Mouse (Mus musculus): Measurements from ENCODE around the gene Ap1s3.

Ap1s3 gene

DNA sequence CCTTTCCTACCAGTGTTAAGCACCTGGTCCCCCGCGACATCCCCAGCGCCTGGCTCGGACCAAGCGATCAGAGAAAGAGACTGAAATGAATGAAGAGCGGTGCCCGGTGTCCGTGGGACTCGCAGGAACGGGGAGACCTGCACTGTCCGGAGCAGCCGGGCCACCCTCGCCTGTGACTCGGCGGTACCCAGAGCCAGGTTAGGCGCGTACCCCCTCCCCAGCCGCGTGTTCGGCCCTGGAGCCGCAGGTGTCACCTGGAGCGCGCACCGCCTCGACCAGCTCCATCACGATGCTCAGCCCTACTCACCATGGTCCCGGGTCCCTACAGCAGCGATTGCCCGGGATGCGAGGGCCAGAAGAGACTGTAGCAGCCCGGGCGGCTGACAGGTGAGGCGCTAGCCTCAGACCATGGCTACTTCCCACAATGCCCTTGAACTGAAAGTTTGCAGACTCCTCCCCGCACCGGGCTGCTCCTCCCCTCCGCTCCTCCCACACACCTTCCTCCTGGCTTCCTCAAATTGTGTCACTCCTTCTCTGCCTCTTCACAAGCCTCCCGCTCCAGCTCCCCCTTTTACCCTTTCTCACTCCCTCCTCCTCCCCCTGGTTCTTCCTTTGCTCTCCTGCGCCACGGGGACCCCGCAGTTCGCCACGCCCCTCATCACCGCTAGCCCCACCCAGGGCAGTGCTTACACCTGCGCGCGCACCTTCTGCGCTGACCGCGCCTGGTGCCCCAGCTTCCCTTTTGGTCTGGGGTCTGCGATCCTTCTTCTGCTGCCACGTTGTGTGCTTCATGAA is at the start of gene Ap1s3:
Gene Ap1s3 (minus strand): TSS at position 430 of the 795 bp plus-strand sequence.
- DNase-seq (ENCODE audit: low read depth, low spot score), result peak; percentile 78

- DNase-seq (ENCODE audit: low read depth, low spot score), result no peak
Measured at GRCm38 (mm10) chr1:79714152-79714923, 42.6 kb upstream of the Ap1s3 start.

DNA sequence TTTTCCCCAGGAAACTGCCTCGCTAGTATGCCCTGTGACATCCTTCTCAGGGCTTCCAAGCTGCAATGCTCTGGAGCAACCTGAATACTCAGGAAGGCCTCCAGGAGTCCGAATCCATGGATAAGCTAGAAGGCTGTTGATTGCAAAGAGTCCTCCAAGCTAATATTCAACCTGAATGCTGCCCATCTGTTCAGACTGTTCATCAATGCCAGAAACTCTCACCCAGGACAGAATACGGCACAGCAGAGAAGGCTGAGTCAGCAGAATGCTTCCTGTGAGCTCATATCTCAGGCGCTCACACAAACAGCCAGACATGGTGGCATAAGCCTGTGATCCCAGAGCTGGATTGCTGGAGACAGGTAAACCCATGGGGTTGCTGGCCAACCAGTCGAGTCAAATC is 41.3 kb upstream of the Ap1s3 start:
- DNase-seq (ENCODE audit: low read depth, low spot score), result no peak

- no peak for DNase-seq (ENCODE audit: low read depth, low spot score)
Measured at GRCm38 (mm10) chr1:79711147-79712126, 39.7 kb upstream of the Ap1s3 start.

GRCm38 (mm10) chr1:79710678-79711077 is 38.9 kb upstream of the Ap1s3 start:
- no peak for DNase-seq (ENCODE audit: low read depth, low spot score)

DNA sequence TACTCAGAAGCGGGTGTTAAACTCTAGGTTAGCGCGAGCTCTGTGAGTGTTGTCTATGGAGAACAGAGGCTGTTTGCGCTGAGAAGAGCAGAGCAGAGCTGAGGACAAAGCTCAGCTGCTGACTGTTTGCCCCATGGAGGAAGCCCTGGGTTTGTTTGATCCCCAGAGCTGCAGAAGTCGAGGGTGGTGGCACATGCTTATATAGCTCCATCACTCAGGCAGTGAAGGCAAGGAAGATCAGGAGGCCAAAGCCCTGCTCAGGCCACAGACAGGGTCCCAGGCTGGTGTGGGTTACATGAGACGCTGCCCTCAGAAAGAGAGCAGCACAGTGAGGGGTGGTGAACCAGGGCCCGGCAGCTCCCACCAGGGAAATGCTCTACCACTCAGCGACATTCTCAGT is 38.4 kb upstream of the Ap1s3 start:
- DNase-seq (ENCODE audit: low read depth, low spot score), result no peak

DNA sequence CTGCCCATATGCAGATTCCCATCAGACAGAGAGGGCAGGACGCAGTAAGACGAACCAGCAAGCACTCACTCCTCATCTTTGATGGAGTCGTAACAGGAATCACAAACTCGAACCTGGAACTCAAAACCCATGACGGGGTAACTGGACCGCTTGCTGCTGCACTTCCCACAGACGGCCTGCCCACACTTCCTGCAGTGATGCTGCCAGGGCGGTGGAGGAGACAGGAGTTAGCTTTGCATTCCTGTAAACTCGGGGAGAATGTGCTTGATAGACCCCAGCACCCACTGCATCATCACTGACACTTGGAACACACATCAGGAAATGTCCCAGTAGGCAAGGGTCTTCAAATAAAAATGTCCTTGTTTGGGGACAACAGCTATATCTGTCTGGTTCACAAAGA is 35.6 kb upstream of the Ap1s3 start:
- no peak for DNase-seq (ENCODE audit: low read depth, low spot score)

- no peak for DNase-seq (ENCODE audit: low read depth, low spot score)
Measured at GRCm38 (mm10) chr1:79706707-79707106, 34.9 kb upstream of the Ap1s3 start.

- no peak for DNase-seq (ENCODE audit: low read depth, low spot score)
Measured at GRCm38 (mm10) chr1:79704672-79705071, 32.9 kb upstream of the Ap1s3 start.

DNA sequence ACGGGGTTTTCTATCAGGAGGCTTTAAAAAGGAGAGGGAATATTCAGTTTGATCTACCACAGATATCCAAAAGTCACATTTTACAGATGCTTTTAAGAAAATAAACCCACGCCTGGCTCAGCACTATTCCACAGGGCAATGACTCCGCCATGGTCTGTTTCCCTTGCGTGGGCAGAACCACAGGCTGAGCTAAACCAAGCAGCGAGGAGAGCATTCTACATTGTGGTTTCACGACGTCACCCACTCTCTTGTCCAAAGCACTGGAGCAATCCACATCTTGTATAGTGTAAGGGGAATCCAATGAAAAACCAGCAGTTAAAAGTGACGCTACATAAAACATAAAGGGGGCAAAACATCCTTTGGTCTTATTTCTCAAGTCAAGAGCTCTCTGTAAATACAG is 31.7 kb upstream of the Ap1s3 start:
- DNase-seq (ENCODE audit: low read depth, low spot score), result no peak

- DNase-seq (ENCODE audit: low read depth, low spot score), result no peak
Measured at GRCm38 (mm10) chr1:79698506-79698905, 26.7 kb upstream of the Ap1s3 start.

GRCm38 (mm10) chr1:79697382-79697781 is 25.6 kb upstream of the Ap1s3 start:
- DNase-seq (ENCODE audit: low read depth, low spot score), result no peak

GRCm38 (mm10) chr1:79696933-79697332 is 25.2 kb upstream of the Ap1s3 start:
- no peak for DNase-seq (ENCODE audit: low read depth, low spot score)

DNA sequence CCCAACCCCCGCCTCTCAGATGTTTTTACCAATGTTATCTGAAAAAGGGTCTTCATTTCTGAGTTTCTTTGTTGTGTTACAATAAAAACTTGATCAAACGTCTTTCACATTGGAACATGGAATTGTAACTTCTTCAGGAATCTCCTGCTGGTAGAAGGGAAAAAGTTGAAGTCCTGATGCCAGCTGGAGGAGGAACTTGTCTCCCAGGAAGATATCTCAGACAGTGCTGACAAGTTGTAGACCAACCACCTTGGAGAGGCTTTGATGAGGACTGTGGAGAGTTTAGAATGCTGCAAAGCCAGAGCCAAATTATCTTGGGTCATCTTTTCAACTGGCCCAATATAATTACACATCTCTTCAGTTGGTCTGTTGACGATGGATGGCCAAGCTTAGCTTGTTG is 20.7 kb upstream of the Ap1s3 start:
- no peak for DNase-seq (ENCODE audit: low read depth, low spot score)

- no peak for DNase-seq (ENCODE audit: low read depth, low spot score)
Measured at GRCm38 (mm10) chr1:79687254-79687653, 15.5 kb upstream of the Ap1s3 start.

DNA sequence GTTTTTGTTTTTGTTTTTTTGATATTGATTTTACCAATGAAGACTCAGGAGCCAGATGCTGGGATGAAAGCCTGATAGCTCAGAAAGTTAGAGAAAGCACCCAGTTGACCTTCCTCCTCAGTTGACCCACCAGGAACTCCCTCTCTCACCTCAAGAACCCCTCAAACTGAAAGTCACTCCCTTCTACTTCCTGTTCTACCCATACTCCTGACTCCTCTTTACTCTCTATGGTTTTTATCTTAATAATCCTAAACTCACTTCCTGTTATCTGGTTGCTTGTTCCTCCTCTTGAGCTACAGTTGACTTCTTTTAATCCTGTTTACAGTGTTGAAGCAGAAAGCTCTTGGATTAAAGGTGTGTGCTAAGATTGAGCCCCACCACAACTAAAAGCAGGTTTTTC is 12.3 kb upstream of the Ap1s3 start:
- DNase-seq (ENCODE audit: low read depth, low spot score), result no peak

DNA sequence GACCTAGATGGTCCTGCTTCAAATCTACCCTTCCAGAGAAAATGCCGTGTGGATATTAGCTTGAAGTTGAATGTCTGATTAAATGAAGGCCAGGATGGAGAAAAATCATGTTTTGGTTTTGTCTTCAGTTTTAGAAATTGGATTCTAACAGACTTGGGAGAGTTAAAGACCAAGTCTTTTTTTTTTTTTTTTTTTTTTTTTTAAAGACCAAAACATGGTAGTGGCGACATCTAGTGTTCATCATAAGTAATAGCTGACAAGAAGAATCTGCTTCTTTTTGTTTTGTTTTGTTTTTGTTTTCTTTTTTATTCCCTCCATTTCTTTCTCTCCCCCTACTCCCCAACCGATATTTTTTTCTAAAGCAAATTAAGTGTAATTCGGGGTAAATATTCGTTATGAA is 11.2 kb upstream of the Ap1s3 start:
- DNase-seq (ENCODE audit: low read depth, low spot score), result no peak

- no peak for DNase-seq (ENCODE audit: low read depth, low spot score)
Measured at GRCm38 (mm10) chr1:79680777-79681176, 9.0 kb upstream of the Ap1s3 start.

- no peak for DNase-seq (ENCODE audit: low read depth, low spot score)
Measured at GRCm38 (mm10) chr1:79678117-79678684, 6.4 kb upstream of the Ap1s3 start.

- no peak for DNase-seq (ENCODE audit: low read depth, low spot score)
Measured at GRCm38 (mm10) chr1:79675716-79676115, 3.9 kb upstream of the Ap1s3 start.

DNA sequence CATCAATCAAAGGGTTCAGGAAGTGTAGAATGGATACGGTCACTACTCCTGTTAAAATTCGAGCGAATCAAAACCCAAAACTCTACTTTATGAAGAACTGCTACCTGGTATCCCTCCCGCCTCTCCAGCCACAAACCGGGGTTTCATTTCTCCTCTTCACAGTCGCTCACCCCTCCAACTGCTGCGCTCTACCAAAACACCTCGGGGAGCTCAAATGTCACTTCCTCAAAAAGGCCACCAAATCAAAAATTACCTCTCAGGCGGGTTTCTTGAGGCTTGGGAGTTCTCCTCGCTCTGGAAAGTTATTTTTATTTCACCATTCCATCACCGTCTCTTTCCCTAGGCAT is 603 bp downstream of the Ap1s3 start:
- DNase-seq (ENCODE audit: low read depth, low spot score), result no peak
